Mouse (Mus musculus) hematopoietic stem cell, adult 5-6 weeks (primary cell): Measurements from ENCODE around the gene Slc25a41. TPM values are rescaled to one million over a fixed set of nuclear protein-coding genes. Genes with fewer than 3 reads are reported as not detected.

Experiments used
- ATAC-seq, 2 experiments: fragments of 125-278 bp in 1 of 2; replicated peaks in 1 of 2; 2 replicates each; pipeline ENCODE4 v1.8.0; 2016 to 2017; ENCODE audit warnings: inconsistent platforms in 2 of 2, mild to moderate bottlenecking in 2 of 2, moderate number of reproducible peaks in 2 of 2, low read depth in 1 of 2, moderate TSS enrichment in 1 of 2; ENCODE audit not compliant: low FRiP score in 2 of 2, poor library complexity in 2 of 2, severe bottlenecking in 2 of 2, insufficient read depth in 1 of 2, low TSS enrichment in 1 of 2
- total RNA-seq: library from RNA; stranded (forward); fragments of 172-1452, 232-1000 nt; gene quantifications from 2 replicates; pipeline ENCODE4 v1.2.3, GENCODE M21; 2017

Gene Slc25a41
- not detected in 2 replicates for total RNA-seq

DNA sequence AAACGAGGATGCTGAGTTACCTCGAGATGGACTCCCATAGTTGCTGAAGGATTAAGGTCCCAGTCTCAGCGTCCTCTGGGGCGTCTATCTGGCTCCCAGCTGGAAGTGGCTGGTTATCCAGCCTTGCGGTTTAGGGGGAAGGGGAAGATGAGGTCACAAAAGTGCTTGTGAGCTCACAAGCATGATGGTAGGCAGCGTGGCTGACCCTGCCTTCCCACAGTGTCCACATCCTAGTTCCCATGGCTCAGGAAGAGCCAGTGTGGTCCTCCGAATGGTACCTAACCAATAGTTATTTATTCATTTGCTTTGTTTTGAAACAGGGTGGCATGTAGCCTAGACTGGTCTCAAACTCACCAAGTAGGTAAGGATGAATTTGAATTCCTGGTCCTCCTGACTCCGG is at the start of gene Slc25a41:
Gene Slc25a41, minus strand, starts transcription at position 101 of the 400 bp plus-strand sequence.
- no peak for ATAC-seq

DNA sequence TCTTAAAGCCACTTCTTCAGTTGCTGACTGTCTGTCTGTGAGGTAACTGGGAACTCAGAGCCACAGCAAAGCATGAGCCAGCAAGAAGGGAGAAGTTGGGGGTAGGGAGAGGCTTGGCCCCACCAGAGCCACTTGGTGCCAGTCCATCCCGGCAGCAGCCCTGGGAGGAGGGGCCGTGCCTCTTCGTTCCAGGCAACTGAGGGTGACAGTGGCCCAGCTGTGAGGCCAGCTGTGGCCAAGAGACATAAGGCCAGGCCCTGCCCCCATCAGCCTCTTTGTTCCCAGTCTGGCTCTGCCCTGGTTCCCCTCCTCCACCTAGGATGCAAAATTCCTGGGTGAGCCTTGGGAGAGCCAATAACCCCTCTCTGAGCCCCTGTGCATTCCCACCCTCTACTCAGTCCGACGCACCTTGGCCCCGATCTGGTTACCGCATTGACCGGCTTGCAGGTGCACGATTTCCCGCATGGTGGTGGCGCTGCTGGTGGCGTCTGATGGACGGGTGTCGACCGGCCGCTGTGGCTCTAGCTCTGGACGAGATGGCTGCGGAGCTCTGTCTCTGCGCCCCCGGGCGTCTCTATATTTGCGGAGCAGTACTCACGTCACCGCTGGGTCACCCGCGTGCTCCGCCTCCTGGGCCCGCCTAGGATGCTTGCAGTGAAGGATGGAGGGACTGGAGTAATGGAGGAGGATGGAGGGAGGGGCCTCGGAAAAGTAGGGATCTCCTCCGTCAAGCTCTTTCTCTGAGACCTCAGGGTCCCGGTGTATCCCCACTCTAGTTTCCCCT is 45.8 kb upstream of the Slc25a41 start, which contains the start of gene Tubb4a:
Gene Tubb4a, minus strand, starts transcription at position 734 of the 784 bp plus-strand sequence.
- ATAC-seq, result peak; percentile 38 to 44; a peak in 3 of 4 replicates

DNA sequence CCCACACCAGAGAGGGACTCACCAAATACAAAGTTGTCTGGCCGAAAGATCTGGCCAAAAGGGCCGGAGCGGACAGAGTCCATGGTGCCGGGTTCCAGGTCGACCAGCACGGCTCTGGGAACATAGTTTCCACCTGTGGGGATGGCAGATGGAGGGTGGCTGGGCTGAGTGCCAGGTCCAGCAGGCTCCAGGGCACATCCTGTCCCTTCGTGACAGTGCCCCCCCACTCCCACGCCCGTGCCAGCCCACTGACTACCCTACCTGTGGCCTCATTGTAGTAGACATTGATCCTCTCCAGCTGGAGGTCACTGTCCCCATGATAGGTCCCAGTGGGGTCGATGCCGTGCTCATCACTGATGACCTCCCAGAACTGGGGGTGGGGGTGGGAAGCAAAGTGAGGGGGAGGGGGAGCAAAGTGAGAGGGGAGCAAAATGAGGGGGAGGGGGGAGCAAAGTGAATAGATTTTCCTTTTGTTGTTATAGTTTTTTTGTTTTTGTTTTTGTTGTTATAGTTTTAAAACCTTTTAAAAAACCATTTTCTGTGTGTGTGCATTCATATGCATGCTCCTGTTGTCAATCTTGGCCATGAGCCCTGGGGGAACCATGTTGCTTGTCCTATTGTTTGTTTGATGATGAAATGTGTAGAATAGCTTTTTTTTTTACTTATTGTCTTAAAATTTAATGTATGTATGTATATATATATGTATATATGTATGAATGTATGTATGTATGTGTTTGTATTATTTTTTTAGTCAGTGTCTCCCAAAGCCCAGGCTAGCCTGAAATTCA is 44.7 kb upstream of the Slc25a41 start:
- ATAC-seq, result no peak

DNA sequence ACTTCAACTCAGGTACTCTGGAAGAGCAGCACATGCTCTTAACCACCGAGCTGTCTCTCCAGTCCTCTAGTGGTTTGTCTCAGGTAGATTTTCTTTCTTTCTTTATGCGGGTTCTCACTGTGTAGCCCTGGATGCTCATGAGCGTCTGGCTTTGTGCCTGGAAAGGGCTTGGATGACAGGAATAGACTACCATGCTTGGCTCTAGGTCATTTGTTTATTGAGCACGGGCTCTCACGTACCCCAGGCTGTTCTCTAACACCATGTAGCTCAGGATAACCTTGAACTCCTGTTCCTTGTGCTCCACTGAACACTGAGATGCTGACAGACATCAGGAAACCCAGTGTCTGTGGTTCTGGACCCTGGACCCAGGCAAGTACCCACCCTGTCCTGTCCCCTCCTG is 41.0 kb upstream of the Slc25a41 start:
- no peak for ATAC-seq

- ATAC-seq, result no peak
Measured at GRCm38 (mm10) chr17:57081234-57081842, 39.9 kb upstream of the Slc25a41 start.

GRCm38 (mm10) chr17:57079919-57080318 is 38.5 kb upstream of the Slc25a41 start:
- no peak for ATAC-seq

GRCm38 (mm10) chr17:57078336-57078735 is 36.9 kb upstream of the Slc25a41 start, which contains the start of gene Dennd1c:
Gene Dennd1c, minus strand, starts transcription at chr17:57078514.
- peak; percentile 94 to 97 for ATAC-seq

DNA sequence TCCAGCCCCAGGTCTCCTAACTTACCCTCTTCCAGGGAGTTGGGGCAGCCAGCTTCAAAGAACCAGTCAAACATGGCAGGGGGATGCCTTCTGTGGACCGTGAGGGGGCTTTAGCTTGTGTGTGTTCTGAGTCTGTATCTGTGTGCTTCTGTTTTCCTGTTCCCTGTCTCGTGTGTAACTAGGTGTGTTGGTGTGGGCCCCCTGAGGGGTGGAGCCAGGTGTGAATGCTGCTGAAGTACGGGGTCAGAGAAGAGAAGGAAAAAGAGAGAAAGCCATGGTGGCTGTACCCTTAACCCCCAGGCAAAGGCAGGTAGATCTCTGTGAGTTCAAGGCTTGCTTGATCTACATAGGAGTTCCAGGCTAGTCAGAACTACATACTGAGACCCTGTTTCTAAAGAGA is 35.5 kb upstream of the Slc25a41 start:
- no peak for ATAC-seq

- ATAC-seq, result no peak
Measured at GRCm38 (mm10) chr17:57070699-57071098, 29.2 kb upstream of the Slc25a41 start.

GRCm38 (mm10) chr17:57070272-57070671 is 28.8 kb upstream of the Slc25a41 start:
- no peak for ATAC-seq

- no peak for ATAC-seq
Measured at GRCm38 (mm10) chr17:57066908-57067307, 25.5 kb upstream of the Slc25a41 start.

DNA sequence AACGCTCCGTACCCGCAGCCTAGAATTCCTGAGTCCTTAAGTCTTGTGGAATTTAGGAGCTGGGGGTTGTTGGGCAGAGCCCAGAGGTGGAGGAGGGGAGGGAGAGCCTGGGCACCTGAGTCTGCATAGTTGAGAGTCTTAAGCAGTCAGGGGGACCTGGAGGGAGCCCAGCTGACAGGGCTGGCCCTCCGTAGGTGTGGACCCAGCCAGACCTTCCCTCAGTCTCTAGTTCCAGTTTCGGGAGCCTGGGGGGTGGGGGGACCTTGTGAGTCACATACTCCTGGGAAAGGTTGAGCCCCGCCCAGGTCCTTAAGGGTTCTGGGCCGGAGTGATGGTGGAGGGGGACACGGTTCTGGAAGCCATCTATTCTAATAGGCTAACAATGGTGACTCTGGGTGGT is 21.6 kb upstream of the Slc25a41 start:
- no peak for ATAC-seq

DNA sequence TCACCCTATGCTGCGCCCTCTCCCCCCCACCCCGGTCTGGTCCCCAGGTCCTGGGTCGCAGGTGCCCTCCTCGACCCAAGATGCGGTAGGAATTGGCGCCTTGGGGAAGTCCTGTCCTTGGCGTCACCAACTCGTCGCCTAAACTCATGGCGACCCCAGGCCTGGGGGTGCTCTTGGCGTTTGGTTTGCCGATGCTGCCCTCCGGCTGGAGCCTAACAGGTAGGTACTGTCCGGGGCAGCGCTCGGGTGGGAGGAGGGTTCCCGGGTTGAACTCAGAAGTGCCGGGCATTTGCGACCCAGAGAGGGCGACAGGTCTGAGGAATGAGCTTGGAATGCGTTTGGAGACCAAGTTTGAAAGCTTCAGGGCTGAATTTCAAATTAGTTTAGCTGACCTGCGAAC is 21.1 kb upstream of the Slc25a41 start:
- no peak for ATAC-seq

GRCm38 (mm10) chr17:57062011-57062521 is 20.6 kb upstream of the Slc25a41 start:
- ATAC-seq, result no peak

DNA sequence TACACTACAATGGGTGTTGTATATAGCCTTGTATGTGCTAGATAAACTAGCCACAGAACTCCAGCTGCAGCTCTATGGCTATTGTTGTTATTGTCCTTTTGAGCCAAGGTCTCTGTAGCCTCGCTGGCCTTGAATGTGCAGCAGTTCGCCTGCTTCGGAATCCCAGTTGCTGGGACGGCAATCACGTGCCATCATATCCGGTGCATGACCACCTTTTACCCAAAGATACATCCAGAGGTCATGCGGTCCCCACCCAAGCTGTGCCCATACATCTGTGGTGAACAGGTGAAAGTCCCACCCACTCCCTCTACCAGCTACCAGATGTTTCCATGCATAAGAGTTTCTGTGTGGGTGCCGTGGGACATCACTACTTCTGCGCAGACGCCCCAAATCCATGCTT is 19.6 kb upstream of the Slc25a41 start:
- ATAC-seq, result no peak

DNA sequence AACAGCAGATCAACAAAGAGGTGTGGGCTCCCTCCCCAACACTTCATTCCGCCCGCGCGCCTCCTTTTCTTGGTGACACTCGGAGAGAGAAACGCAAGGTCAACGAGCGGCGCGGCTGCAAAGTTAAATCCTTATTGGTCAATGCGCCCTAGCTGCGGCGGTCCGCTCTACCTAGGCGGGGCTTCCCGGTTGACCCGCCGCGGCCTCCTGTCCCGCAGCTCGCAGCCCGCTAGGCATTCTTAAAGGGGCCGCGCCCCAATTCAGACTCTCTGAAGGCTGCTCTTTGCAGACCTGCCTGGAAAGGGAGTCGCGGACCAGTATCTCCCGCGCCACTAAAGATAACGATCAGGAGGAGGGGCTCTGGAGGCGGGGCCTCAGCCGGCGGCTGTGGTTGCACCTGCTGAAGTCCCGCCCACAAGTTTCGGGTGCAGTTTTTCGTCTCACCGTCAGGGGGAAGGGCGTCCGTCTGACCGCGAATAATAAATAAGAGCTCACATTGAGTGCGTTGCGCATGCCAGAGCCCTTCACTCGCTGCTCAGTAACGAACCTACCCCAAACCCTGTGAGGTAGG is 18.9 kb upstream of the Slc25a41 start:
- peak; percentile 83 to 87 for ATAC-seq

GRCm38 (mm10) chr17:57059486-57059977 is 18.1 kb upstream of the Slc25a41 start, which contains the start of gene Slc25a23:
Gene Slc25a23, minus strand, starts transcription at chr17:57059863.
- ATAC-seq, result peak in 1 of 2 experiments; percentile 14; a peak in 1 of 4 replicates
